Mouse (Mus musculus) lung, embryonic 15.5 days (tissue): ENCODE results near the gene Mlst8. TPM values are rescaled to one million over a fixed set of nuclear protein-coding genes. Genes with fewer than 3 reads are reported as not detected.

Experiments used
- ATAC-seq: fragments of 200-750 bp; cut with Nextera tagmentation; 2 replicates; pipeline ENCODE4 v1.8.0; 2017; ENCODE audit warnings: moderate number of reproducible peaks, borderline replicate concordance; ENCODE audit not compliant: low FRiP score, low TSS enrichment; ENCODE audit errors: extremely low read depth
- H3K27ac ChIP-seq: fragments of 300-500 bp; sonication (generic); 2 replicates; pipeline ENCODE4 v1.5.1; 2015; ENCODE audit warnings: moderate library complexity, mild to moderate bottlenecking, inconsistent platforms
- H3K27me3 ChIP-seq: fragments of 300-500 bp; sonication (generic); 2 replicates; pipeline ENCODE4 v1.6.1; 2015; ENCODE audit warnings: inconsistent platforms
- H3K36me3 ChIP-seq: fragments of 300-500 bp; sonication (generic); 2 replicates; pipeline ENCODE4 v1.6.1; 2015; ENCODE audit warnings: inconsistent platforms
- H3K4me1 ChIP-seq: fragments of 300-500 bp; sonication (generic); 2 replicates; pipeline ENCODE4 v1.6.1; 2015; ENCODE audit warnings: inconsistent platforms
- H3K4me2 ChIP-seq: fragments of 300-500 bp; sonication (generic); 2 replicates; pipeline ENCODE4 v1.6.1; 2015; ENCODE audit warnings: inconsistent platforms, mild to moderate bottlenecking, moderate library complexity
- H3K4me3 ChIP-seq: fragments of 300-500 bp; sonication (generic); 2 replicates; pipeline ENCODE4 v1.5.1; 2015; ENCODE audit warnings: mild to moderate bottlenecking, inconsistent platforms
- H3K9ac ChIP-seq: fragments of 300-500 bp; sonication (generic); 2 replicates; pipeline ENCODE4 v1.6.1; 2015; ENCODE audit warnings: inconsistent platforms
- H3K9me3 ChIP-seq: fragments of 300-500 bp; sonication (generic); 2 replicates; pipeline ENCODE4 v1.6.1; 2016; ENCODE audit warnings: inconsistent platforms
- whole genome bisulfite sequencing: fragments of 180-500 bp; shearing (Covaris S2); methylation state at CpG from one replicate; pipeline ENCODE4 v1.1.7; 2015; 5-methylcytosine and 5-hydroxymethylcytosine counted together
- polyA plus RNA-seq: library from polyadenylated mRNA; unstranded; fragments of >200 nt; fragmentation: Nextera tagmentation; extraction: Ambion mirVana; gene quantifications from 2 replicates; pipeline ENCODE4 v1.2.1, GENCODE M21; 2015

Gene Mlst8
- polyA plus RNA-seq, 1 experiment from 2014 or later, result 34.5 TPM

- Histone ChIP-seq H3K27me3 (no peaks in the 10 kb centered on the region), H3K4me2 (peak overlapping the region; percentile 62), H3K4me3 (peak overlapping the region; percentile 79), H3K9ac (peak overlapping the region; percentile 86), H3K36me3 (peaks cover 13% of the 10 kb centered on the region), H3K4me1 (peaks cover 18% of the 10 kb centered on the region), H3K9me3 (no peaks in the 10 kb centered on the region), H3K27ac (peak overlapping the region; percentile 97)
- ATAC-seq, result peak; percentile 94
- WGBS, result under 1% methylated on average over 67 of the region's 67 CpGs
Measured at GRCm38 (mm10) chr17:24454756-24455522, 23.9 kb downstream of the Mlst8 start.

GRCm38 (mm10) chr17:24454218-24454755 is 24.6 kb downstream of the Mlst8 start:
- Histone ChIP-seq H3K27ac (peak overlapping the region; percentile 97), H3K36me3 (peaks cover 19% of the 10 kb centered on the region), H3K4me3 (peak overlapping the region; percentile 79), H3K4me2 (peak overlapping the region; percentile 62), H3K4me1 (peaks cover 18% of the 10 kb centered on the region), H3K9me3 (no peaks in the 10 kb centered on the region), H3K27me3 (no peaks in the 10 kb centered on the region), H3K9ac (peak overlapping the region; percentile 86)
- ATAC-seq, result no peak
- under 1% methylated on average over 14 of the region's 14 CpGs for WGBS

GRCm38 (mm10) chr17:24453372-24453771 is 25.5 kb downstream of the Mlst8 start:
- ATAC-seq, result no peak
- no peaks in the 10 kb centered on the region for H3K9me3 ChIP-seq
- peaks cover 18% of the 10 kb centered on the region for H3K4me1 ChIP-seq
- H3K4me3 ChIP-seq, result no peak overlapping the region
- no peak overlapping the region for H3K4me2 ChIP-seq
- 77% methylated on average over 2 of the region's 2 CpGs for WGBS
- no peak overlapping the region for H3K9ac ChIP-seq
- no peaks in the 10 kb centered on the region for H3K27me3 ChIP-seq
- H3K27ac ChIP-seq, result no peak overlapping the region
- H3K36me3 ChIP-seq, result peaks cover 27% of the 10 kb centered on the region

DNA sequence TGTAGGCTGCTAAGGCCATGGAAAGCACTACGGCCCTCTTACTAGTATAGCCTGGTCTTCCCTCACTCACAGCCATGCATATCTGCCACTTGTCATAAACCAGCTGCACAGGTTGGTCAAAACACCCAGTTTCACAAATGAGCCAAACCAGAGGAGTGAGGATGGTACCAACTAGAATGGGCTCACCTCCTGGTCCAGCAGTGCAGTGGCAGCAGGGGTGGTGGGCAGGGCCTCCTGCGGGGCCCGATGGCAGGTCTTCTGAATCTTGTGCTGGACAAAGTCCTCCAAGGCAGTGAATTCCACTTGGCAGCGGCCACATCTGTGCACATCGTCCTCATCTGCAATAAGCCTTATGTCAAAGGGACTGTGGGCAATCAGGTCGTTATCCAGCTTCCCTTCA is 27.7 kb downstream of the Mlst8 start:
- Histone ChIP-seq H3K9ac (no peak overlapping the region), H3K9me3 (no peaks in the 10 kb centered on the region), H3K4me3 (no peak overlapping the region), H3K27me3 (no peaks in the 10 kb centered on the region), H3K4me2 (no peak overlapping the region), H3K27ac (no peak overlapping the region), H3K4me1 (peaks cover 18% of the 10 kb centered on the region), H3K36me3 (peaks cover 48% of the 10 kb centered on the region)
- WGBS, result 90% methylated on average over 6 of the region's 6 CpGs
- no peak for ATAC-seq

GRCm38 (mm10) chr17:24449507-24449906 is 29.4 kb downstream of the Mlst8 start:
- peaks cover 14% of the 10 kb centered on the region for H3K4me1 ChIP-seq
- no peak overlapping the region for H3K27ac ChIP-seq
- ATAC-seq, result no peak
- H3K4me3 ChIP-seq, result no peak overlapping the region
- H3K9ac ChIP-seq, result no peak overlapping the region
- H3K36me3 ChIP-seq, result peaks cover 65% of the 10 kb centered on the region
- no peak overlapping the region for H3K4me2 ChIP-seq
- 89% methylated on average over 6 of the region's 6 CpGs for WGBS
- no peaks in the 10 kb centered on the region for H3K9me3 ChIP-seq
- H3K27me3 ChIP-seq, result no peaks in the 10 kb centered on the region

DNA sequence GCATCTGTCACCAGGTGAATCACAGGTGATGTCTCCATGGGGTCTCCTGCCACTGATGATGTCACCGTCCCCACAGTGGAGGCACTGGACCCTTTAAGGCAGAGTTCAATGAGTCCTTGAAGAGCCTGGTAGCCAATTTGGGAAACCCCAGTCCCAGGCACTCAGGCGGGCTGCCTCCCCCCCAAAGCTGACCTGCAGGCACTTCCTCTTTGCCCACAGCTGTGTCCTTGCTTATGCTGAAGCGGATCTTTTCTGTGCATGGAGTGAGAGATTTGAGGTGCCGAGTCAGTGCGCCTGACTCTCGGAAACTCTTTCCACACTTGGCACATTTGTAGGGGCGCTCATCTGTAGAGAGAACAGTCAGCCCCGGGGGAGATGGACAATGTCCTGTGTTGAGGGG is 32.3 kb downstream of the Mlst8 start:
- no peak overlapping the region for H3K4me3 ChIP-seq
- ATAC-seq, result no peak
- WGBS, result 88% methylated on average over 8 of the region's 8 CpGs

GRCm38 (mm10) chr17:24443409-24443808 is 35.5 kb downstream of the Mlst8 start:
- no peak overlapping the region for H3K9ac ChIP-seq
- peaks cover 77% of the 10 kb centered on the region for H3K36me3 ChIP-seq
- H3K4me1 ChIP-seq, result no peaks in the 10 kb centered on the region
- no peaks in the 10 kb centered on the region for H3K27me3 ChIP-seq
- H3K4me3 ChIP-seq, result no peak overlapping the region
- no peak overlapping the region for H3K4me2 ChIP-seq
- no peak overlapping the region for H3K27ac ChIP-seq
- ATAC-seq, result no peak
- 75% methylated on average over 4 of the region's 4 CpGs for WGBS
- H3K9me3 ChIP-seq, result no peaks in the 10 kb centered on the region

More for the DNA sequence above, 32.3 kb downstream of the Mlst8 start:
- H3K27ac ChIP-seq, result no peak overlapping the region
- H3K9ac ChIP-seq, result no peak overlapping the region
- no peaks in the 10 kb centered on the region for H3K9me3 ChIP-seq
- no peaks in the 10 kb centered on the region for H3K27me3 ChIP-seq
- H3K4me1 ChIP-seq, result no peaks in the 10 kb centered on the region
- no peak overlapping the region for H3K4me2 ChIP-seq
- peaks cover 80% of the 10 kb centered on the region for H3K36me3 ChIP-seq

- H3K27me3 ChIP-seq, result no peaks in the 10 kb centered on the region
Measured at GRCm38 (mm10) chr17:24442632-24443155, 36.2 kb downstream of the Mlst8 start, which contains the start of gene Dnase1l2. Dnase1l2 (minus strand) TSS chr17:24443105.

GRCm38 (mm10) chr17:24442107-24442506 is 36.8 kb downstream of the Mlst8 start:
- no peaks in the 10 kb centered on the region for H3K4me1 ChIP-seq
- H3K9ac ChIP-seq, result no peak overlapping the region
- H3K36me3 ChIP-seq, result peaks cover 77% of the 10 kb centered on the region
- no peak overlapping the region for H3K4me2 ChIP-seq
- H3K27ac ChIP-seq, result no peak overlapping the region
- WGBS, result 84% methylated on average over 14 of the region's 14 CpGs
- no peak for ATAC-seq
- H3K9me3 ChIP-seq, result no peaks in the 10 kb centered on the region
- no peaks in the 10 kb centered on the region for H3K27me3 ChIP-seq
- no peak overlapping the region for H3K4me3 ChIP-seq

More at GRCm38 (mm10) chr17:24442632-24443155, 36.2 kb downstream of the Mlst8 start, which contains the start of gene Dnase1l2:
- H3K4me3 ChIP-seq, result no peak within 1 kb of the TSS
- H3K36me3 ChIP-seq, result peaks cover 77% of the 10 kb centered on the region
- H3K9me3 ChIP-seq, result no peaks in the 10 kb centered on the region
- no peaks in the 10 kb centered on the region for H3K4me1 ChIP-seq
- no peak within 1 kb of the TSS for H3K9ac ChIP-seq
- ATAC-seq, result no peak
- 76% methylated on average over 7 of the region's 7 CpGs for WGBS
- H3K27ac ChIP-seq, result no peak within 1 kb of the TSS
- H3K4me2 ChIP-seq, result no peak within 1 kb of the TSS

- H3K36me3 ChIP-seq, result peaks cover 70% of the 10 kb centered on the region
- H3K4me1 ChIP-seq, result no peaks in the 10 kb centered on the region
- 33% methylated on average over 2 of the region's 2 CpGs for WGBS
- no peak for ATAC-seq
- no peak overlapping the region for H3K4me2 ChIP-seq
- no peaks in the 10 kb centered on the region for H3K27me3 ChIP-seq
- no peak overlapping the region for H3K27ac ChIP-seq
- H3K9ac ChIP-seq, result no peak overlapping the region
- H3K9me3 ChIP-seq, result no peaks in the 10 kb centered on the region
- no peak overlapping the region for H3K4me3 ChIP-seq
Measured at GRCm38 (mm10) chr17:24441148-24441547, 37.7 kb downstream of the Mlst8 start.

DNA sequence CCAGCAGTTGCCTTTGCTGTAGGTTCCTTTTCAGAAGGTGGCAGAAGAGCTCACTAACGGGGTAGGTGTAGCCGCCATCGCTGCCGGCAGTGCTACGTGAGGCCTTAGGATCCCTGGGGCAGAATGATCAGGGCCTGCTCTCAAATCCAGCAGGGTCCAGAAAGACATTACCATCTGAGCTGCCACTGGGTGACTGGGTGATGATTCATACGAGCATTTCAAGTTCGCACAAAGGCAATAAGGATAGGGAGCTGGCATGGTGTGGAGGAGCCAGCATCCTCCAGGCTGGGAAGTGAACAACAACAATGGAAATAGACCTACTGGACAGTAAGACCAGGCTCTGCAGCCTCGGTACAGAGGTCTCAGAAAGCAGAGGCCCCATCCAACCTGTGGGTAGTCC is 38.5 kb downstream of the Mlst8 start:
- no peak overlapping the region for H3K4me2 ChIP-seq
- no peak overlapping the region for H3K9ac ChIP-seq
- WGBS, result 86% methylated on average over 8 of the region's 8 CpGs
- H3K27me3 ChIP-seq, result no peaks in the 10 kb centered on the region
- H3K36me3 ChIP-seq, result peaks cover 65% of the 10 kb centered on the region
- no peak overlapping the region for H3K4me3 ChIP-seq
- no peaks in the 10 kb centered on the region for H3K9me3 ChIP-seq
- no peak for ATAC-seq
- no peak overlapping the region for H3K27ac ChIP-seq
- no peaks in the 10 kb centered on the region for H3K4me1 ChIP-seq

DNA sequence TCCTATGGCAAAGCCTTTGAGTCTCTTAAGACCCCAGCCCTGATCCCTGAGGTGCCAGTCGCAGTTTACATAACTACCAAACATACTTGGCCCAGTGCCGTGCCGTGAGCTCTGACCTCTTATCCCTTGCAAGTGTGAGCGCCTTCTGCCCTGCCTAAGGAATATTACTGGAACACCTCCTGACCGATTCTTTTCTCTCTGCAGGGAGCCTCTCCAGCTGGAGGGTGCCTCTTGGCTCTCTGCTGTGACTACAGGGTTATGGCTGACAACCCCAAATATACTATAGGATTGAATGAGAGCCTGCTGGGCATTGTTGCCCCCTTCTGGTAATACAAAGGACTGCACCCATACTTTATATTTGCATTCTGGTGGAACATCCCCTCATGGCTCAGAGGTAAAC is 41.9 kb downstream of the Mlst8 start:
- Histone ChIP-seq H3K4me1 (no peaks in the 10 kb centered on the region), H3K4me2 (no peak overlapping the region), H3K27me3 (no peaks in the 10 kb centered on the region), H3K36me3 (peaks cover 49% of the 10 kb centered on the region), H3K9ac (no peak overlapping the region), H3K9me3 (no peaks in the 10 kb centered on the region), H3K4me3 (no peak overlapping the region), H3K27ac (no peak overlapping the region)
- WGBS, result 62% methylated on average over 5 of the region's 5 CpGs
- ATAC-seq, result peak; percentile 50; the same call in 1 of the 2 replicates
